Mouse (Mus musculus) gastrocnemius, adult 18-20 months (tissue): Measurements from ENCODE around the gene Cib4. TPM values are rescaled to one million over a fixed set of nuclear protein-coding genes. Genes with fewer than 3 reads are reported as not detected.

ENCODE experiments used
- DNase-seq: peaks from one replicate; pipeline ENCODE4 v3.0.0; 2021; ENCODE audit warnings: low spot score
- total RNA-seq, 2 experiments: library from RNA; stranded (reverse); gene quantifications; 2 replicates each; pipeline ENCODE4 v1.2.3; 2021

The Cib4 gene
- total RNA-seq, 2 experiments from 2014 or later, result not detected

- no peak for DNase-seq
Observed at GRCm38 (mm10) chr5:30442196-30442595, 103.4 kb downstream of the Cib4 start.

- DNase-seq, result no peak
Observed at GRCm38 (mm10) chr5:30440308-30440906, 105.2 kb downstream of the Cib4 start.

DNA sequence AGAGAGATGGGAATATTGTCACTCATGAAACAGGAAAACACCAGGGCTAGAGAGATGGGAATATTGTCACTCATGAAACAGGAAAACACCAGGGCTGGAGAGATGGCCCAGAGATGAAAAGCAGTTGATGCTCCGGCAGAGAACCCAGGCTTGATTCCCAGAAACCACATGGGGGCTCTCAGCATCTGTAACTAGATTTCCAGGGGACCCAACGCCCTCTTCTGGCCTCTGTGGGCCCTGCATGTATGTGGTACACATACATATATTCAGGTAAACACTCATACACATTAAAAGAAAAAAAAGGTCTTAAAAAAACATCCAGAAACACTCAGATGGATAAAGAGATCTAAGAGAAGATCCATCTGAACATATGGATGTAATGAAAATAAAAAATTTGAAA is 106.7 kb downstream of the Cib4 start:
- no peak for DNase-seq

Other genes starting within 250 kb of the Cib4 start
- under 1 TPM; 0.07 to 0.19 TPM for gene Otof, start 83.9 kb downstream of the Cib4 start, total RNA-seq
- not detected for gene 1700001C02Rik, start 79.8 kb downstream of the Cib4 start, total RNA-seq
- under 1 TPM; 0.18 to 0.59 TPM for gene Kcnk3, start 42.3 kb upstream of the Cib4 start, total RNA-seq
- 10 to 100 TPM; 11.3 to 11.9 TPM for gene Slc35f6, start 102.1 kb upstream of the Cib4 start, total RNA-seq
- gene Cenpa, start 120.9 kb upstream of the Cib4 start, total RNA-seq, result 1 to 10 TPM in 1 of 2 experiments, under 1 TPM in 1; 0.96 to 2.5 TPM
- 1 to 10 TPM in 1 of 2 experiments, under 1 TPM in 1; 0.62 to 1.3 TPM for gene Dpysl5, start 165.7 kb upstream of the Cib4 start, total RNA-seq